ENCODE assay signal across 8 mouse cellular contexts in genomic region chr7:58658790-58659405, GRCm38 (mm10). TPM values are rescaled to one million over a fixed set of nuclear protein-coding genes. Genes with fewer than 3 reads are reported as not detected.
DNase-seq lines count a peak whose midpoint lies in the region; ATAC-seq and TF ChIP-seq lines count a peak whose summit lies in the region.

No protein-coding gene starts in this region.

- no peak for DNase-seq in left cerebral cortex, adult 2 months (ENCODE audit: extremely low spot score in 1 of 2, low spot score in 2 of 2)
- DNase-seq in left cerebral cortex, adult 8-10 months (ENCODE audit: low spot score in 2 of 2), result no peak
- DNase-seq in frontal cortex, postnatal 25 days (ENCODE audit: low spot score in 2 of 2), result no peak
- no peak for DNase-seq in urinary bladder, adult 2 months (ENCODE audit: low spot score)

- no peaks in the 10 kb centered on the region for H3K36me3 ChIP-seq in embryonic facial prominence, embryonic 15.5 days
- H3K36me3 ChIP-seq in intestine, postnatal 0 days (ENCODE audit: control insufficient read depth, insufficient read depth), result no peaks in the 10 kb centered on the region
- no peaks in the 10 kb centered on the region for H3K36me3 ChIP-seq in neural tube, embryonic 13.5 days

- WGBS in embryonic facial prominence, embryonic 15.5 days, result 24% methylated on average over 14 of the region's 14 CpGs
- WGBS in intestine, postnatal 0 days, result 29% methylated on average over 14 of the region's 14 CpGs
- 26% methylated on average over 14 of the region's 14 CpGs for WGBS in neural tube, embryonic 13.5 days

- H3K4me1 ChIP-seq in embryonic facial prominence, embryonic 15.5 days, result peaks cover 9% of the 10 kb centered on the region; the same call in 1 of the 2 replicates
- H3K4me1 ChIP-seq in intestine, postnatal 0 days (replicated peaks; ENCODE audit: control insufficient read depth, insufficient read depth, low read length), result no peaks in the 10 kb centered on the region
- H3K4me1 ChIP-seq in neural tube, embryonic 13.5 days (replicated peaks), result peaks cover 11% of the 10 kb centered on the region

- H3K27ac ChIP-seq in left cerebral cortex, adult 2 months, result peak overlapping the region; percentile 66
- H3K27ac ChIP-seq in embryonic facial prominence, embryonic 15.5 days (replicated peaks), result no peak overlapping the region
- H3K27ac ChIP-seq in intestine, postnatal 0 days (ENCODE audit: low read depth, low read length), result no peak overlapping the region
- H3K27ac ChIP-seq in neural tube, embryonic 13.5 days (replicated peaks), result no peak overlapping the region

- H3K27me3 ChIP-seq in embryonic facial prominence, embryonic 15.5 days, result no peaks in the 10 kb centered on the region
- no peaks in the 10 kb centered on the region for H3K27me3 ChIP-seq in intestine, postnatal 0 days (replicated peaks; ENCODE audit: control insufficient read depth, insufficient read depth, low read length)
- peaks cover 13% of the 10 kb centered on the region for H3K27me3 ChIP-seq in neural tube, embryonic 13.5 days

- H3K9ac ChIP-seq in embryonic facial prominence, embryonic 15.5 days, result peak overlapping the region; percentile 59
- peak overlapping the region; percentile 48; the same call in 1 of the 2 replicates for H3K9ac ChIP-seq in intestine, postnatal 0 days (ENCODE audit: low read depth, low read length)
- peak overlapping the region; percentile 70 for H3K9ac ChIP-seq in neural tube, embryonic 13.5 days

- H3K4me2 ChIP-seq in embryonic facial prominence, embryonic 15.5 days (replicated peaks), result peak overlapping the region; percentile 92
- H3K4me2 ChIP-seq in intestine, postnatal 0 days (replicated peaks; ENCODE audit: low read depth), result peak overlapping the region; percentile 85
- H3K4me2 ChIP-seq in neural tube, embryonic 13.5 days, result peak overlapping the region; percentile 93

- no peak for ATAC-seq in embryonic facial prominence, embryonic 15.5 days (ENCODE audit: insufficient number of reproducible peaks, low FRiP score, low TSS enrichment, low read depth)
- no peak for ATAC-seq in intestine, postnatal 0 days
- peak; percentile 72; the same call in 1 of the 2 replicates for ATAC-seq in neural tube, embryonic 13.5 days (ENCODE audit: low read depth)
- ATAC-seq in frontal cortex, adult (ENCODE audit: low TSS enrichment), result no peak

- no peaks in the 10 kb centered on the region for H3K9me3 ChIP-seq in embryonic facial prominence, embryonic 15.5 days (replicated peaks)
- H3K9me3 ChIP-seq in intestine, postnatal 0 days (ENCODE audit: control insufficient read depth), result no peaks in the 10 kb centered on the region
- H3K9me3 ChIP-seq in neural tube, embryonic 13.5 days, result no peaks in the 10 kb centered on the region

- TF ChIP-seq CTCF in left cerebral cortex, adult 2 months (IDR thresholded peaks at IDR 0.05), result no peak
- TF ChIP-seq CTCF in intestine, postnatal 0 days (IDR thresholded peaks at IDR 0.05; ENCODE audit: low read depth), result no peak

- H3K4me3 ChIP-seq in left cerebral cortex, adult 2 months, result peak overlapping the region; percentile 75
- peak overlapping the region; percentile 73 for H3K4me3 ChIP-seq in embryonic facial prominence, embryonic 15.5 days (replicated peaks)
- peak overlapping the region; percentile 66 for H3K4me3 ChIP-seq in intestine, postnatal 0 days (ENCODE audit: low read depth, low read length)
- peak overlapping the region; percentile 63 for H3K4me3 ChIP-seq in neural tube, embryonic 13.5 days

- intact Hi-C loops in left cerebral cortex, adult 2 months (cut with DNase I), result no loop called here

RNA-seq across cellular contexts. Expression of gene Atp10a, which starts 2.9 kb away (rescaled TPM):
- total RNA-seq in left cerebral cortex, adult 2 months (2021), result 1 to 10 TPM; 8.8 to 9.2 TPM
- total RNA-seq in left cerebral cortex, adult 8-10 months (2022), result 1 to 10 TPM; 8.0 to 8.6 (median 8.5) TPM
- polyA plus RNA-seq in embryonic facial prominence, embryonic 15.5 days (2015; fragmentation: Nextera tagmentation; extraction: Ambion mirVana), result 2.9 and 3.1 TPM in 2 replicates
- polyA plus RNA-seq in intestine, postnatal 0 days (2015; fragmentation: Nextera tagmentation; extraction: Ambion mirVana), result 1.0 and 1.2 TPM in 2 replicates
- polyA plus RNA-seq in neural tube, embryonic 13.5 days (2015; fragmentation: Nextera tagmentation; extraction: Ambion mirVana), result 0.84 and 1.2 TPM in 2 replicates
- 11.1 TPM in 2 replicates for polyA plus RNA-seq in urinary bladder, adult 2 months (2012; rRNA removed)
